Mouse (Mus musculus) embryo, embryonic 10.5 days (tissue): ENCODE results near the gene Gm3667.
"Not testable (repeated sequence)": the region's sequence is repeated elsewhere in the genome, so short reads cannot be mapped to it uniquely, and the experiment has no call there.

Experiments
- DNase-seq: peaks from one replicate; pipeline ENCODE4 v3.0.0-alpha.2; 2015; ENCODE audit warnings: low spot score

Gene Gm3667

DNA sequence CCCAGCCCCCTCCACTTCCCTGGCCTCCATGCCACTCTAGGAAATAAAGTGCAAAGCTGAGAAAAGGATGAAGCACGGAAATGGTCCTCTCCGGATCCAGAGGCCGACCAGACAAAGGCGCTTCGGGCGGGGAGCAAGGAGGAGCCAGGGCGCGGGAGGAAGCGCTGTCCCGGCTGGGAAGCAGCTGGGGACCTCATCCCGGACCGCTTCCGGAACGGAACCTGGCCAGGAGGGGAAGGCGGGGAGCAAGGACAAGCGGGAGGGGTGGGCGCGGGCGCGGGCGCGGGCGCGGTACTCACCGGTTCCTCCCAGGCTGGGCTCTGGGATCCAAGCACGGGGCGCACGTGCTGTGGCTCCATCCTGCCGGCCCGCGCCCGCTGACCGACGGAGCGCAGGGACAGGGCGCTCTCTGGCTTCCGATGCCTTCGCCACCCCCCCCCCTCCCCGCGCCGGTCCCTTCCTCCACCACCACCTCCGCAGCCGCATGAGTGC, at the start of gene Gm3667:
TSS of gene Gm3667 (minus strand) at position 442 of the 492 bp plus-strand sequence.
- peak; percentile 1 for DNase-seq

DNA sequence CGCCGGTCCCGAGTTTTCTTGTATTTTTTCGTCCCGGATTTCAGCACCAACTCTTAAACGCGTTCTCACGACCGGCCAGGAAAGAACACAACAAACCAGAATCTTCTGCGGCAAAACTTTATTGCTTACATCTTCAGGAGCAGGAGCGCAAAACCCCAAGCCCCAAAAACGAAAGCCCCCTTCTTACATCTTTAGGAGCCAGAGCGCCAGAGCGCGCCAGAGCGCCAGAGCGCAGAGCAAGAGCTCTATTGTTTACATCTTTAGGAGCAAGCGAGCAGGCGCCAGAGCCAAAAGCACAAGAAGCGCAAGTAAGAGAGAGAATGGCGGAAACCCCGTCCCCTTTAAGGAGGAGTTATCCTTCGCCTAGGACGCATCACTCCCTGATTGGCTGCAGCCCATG, 10.1 kb upstream of the Gm3667 start:
- not testable (repeated sequence) for DNase-seq

GRCm38 (mm10) chr14:6888811-6889210, 951 bp downstream of the Gm3667 start:
- not testable (repeated sequence) for DNase-seq

GRCm38 (mm10) chr14:6840211-6840610, 49.6 kb downstream of the Gm3667 start, which contains the start of gene Gm3642:
TSS of gene Gm3642 (minus strand) at chr14:6840311.
- not testable (repeated sequence) for DNase-seq

DNA sequence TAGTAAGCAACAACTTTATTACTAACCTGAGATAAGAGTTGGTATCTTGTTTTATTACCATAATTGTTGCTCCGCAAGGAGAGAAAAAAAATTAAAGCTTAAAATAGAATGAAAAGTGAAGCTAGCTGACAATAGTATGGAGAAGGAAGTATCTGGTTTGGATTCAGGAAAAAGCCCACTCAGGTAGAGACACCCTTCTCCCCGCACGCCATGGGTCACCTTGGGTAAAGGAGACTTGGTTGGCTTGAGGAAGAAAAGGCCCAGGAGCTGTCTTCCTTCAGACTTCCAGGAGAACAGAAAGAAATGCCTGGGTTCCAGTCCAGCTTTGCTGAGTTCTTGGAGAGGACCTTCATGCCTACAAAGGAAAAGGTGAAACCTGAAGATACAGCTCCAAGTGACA, 66.5 kb downstream of the Gm3667 start:
- DNase-seq, result not testable (repeated sequence)
